Comparison of ENCODE assay signal across 1 mouse cellular context in the genomic region with DNA sequence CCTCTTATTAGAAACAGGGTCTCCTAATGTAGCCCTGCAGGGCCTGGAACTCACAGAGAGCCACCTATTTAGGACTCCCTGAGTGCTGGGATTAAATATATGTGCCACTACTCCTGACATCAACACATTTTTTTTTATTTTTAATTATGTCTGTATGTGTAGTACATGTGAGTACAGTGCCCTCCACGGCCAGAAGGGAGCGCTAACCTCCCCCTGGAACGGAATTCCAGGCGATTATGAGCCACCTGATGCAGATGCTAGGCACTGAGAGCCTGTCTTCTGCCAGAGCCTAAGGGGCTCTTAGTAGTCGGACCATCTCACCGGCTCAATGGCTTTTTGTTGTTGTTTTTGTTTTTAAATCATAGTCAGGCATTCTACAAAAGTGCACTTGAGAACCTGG.
TF ChIP-seq lines count a peak whose summit lies in the region.

No protein-coding gene starts in this region.

TF ChIP-seq in CH12.LX, 34 proteins besides CTCF, POLR2A, EP300 and RAD21:
- TF ChIP-seq MYC (IDR thresholded peaks at IDR 0.05; ENCODE audit: low read depth, low read length) (no peak), SMC3 (IDR thresholded peaks at IDR 0.05; ENCODE audit: low read depth, low read length) (peak; percentile 34)
